Mouse (Mus musculus) G1E (cell line): ENCODE data around the gene Tmem33. TPM values are rescaled to one million over a fixed set of nuclear protein-coding genes. Genes with fewer than 3 reads are reported as not detected.

ENCODE experiments used
- ATAC-seq: 2 replicates; pipeline ENCODE4 v1.8.0; 2016; ENCODE audit warnings: mild to moderate bottlenecking; ENCODE audit not compliant: insufficient number of reproducible peaks, poor library complexity, low FRiP score, severe bottlenecking; ENCODE audit errors: extremely low read depth
- DNase-seq: peaks from one replicate; pipeline ENCODE4 v3.0.0; 2012; ENCODE audit warnings: low spot score
- H3K27me3 ChIP-seq: 2 replicates; pipeline ENCODE4 v1.6.1; 2012; ENCODE audit warnings: mild to moderate bottlenecking, low read length, inconsistent platforms; ENCODE audit not compliant: insufficient read depth
- H3K36me3 ChIP-seq: replicated peaks from 2 replicates; pipeline ENCODE3; 2012; ENCODE audit warnings: mild to moderate bottlenecking, inconsistent platforms
- H3K4me1 ChIP-seq: 2 replicates; pipeline ENCODE4 v1.6.1; 2012; ENCODE audit warnings: low read depth, low read length, inconsistent platforms, mixed read lengths; ENCODE audit not compliant: insufficient read depth
- H3K4me3 ChIP-seq: 2 replicates; pipeline ENCODE4 v1.5.1; 2012; ENCODE audit warnings: low read depth, mild to moderate bottlenecking, inconsistent platforms, low read length, moderate library complexity, mixed read lengths
- H3K9me3 ChIP-seq: replicated peaks from 2 replicates; pipeline ENCODE4 v1.6.1; 2012; ENCODE audit warnings: inconsistent platforms
- CTCF ChIP-seq: IDR thresholded peaks from 2 replicates; pipeline ENCODE4 v1.5.1; 2012; ENCODE audit warnings: low read depth, low read length, inconsistent platforms, mixed read lengths
- GATA1 ChIP-seq: IDR thresholded peaks from 2 replicates; pipeline ENCODE4 v1.6.1; 2012; ENCODE audit warnings: borderline replicate concordance, low read length, inconsistent platforms, mixed read lengths
- GATA2 ChIP-seq: IDR thresholded peaks from 2 replicates; pipeline ENCODE4 v1.6.1; 2012; ENCODE audit warnings: low read depth, low read length, inconsistent platforms, borderline replicate concordance
- POLR2AphosphoS5 ChIP-seq: IDR thresholded peaks from 2 replicates; pipeline ENCODE4 v1.6.1; 2012; ENCODE audit warnings: low read depth, low read length, inconsistent platforms; ENCODE audit not compliant: insufficient replicate concordance
- TAL1 ChIP-seq: conservative IDR thresholded peaks from 2 replicates; pipeline ENCODE4 v1.6.1; 2012; ENCODE audit warnings: low read depth, low read length, inconsistent platforms, mixed read lengths
- polyA plus RNA-seq: library from polyadenylated mRNA; stranded (reverse); fragments of >175 nt; gene quantifications from 2 replicates; pipeline ENCODE4 v1.2.3, GENCODE M21; 2012
- total RNA-seq, 2 experiments: library from RNA; stranded (forward) in 1 of 2; stranded (reverse) in 1 of 2; fragments of 200-1000 nt in 1 of 2; fragments of >200 nt in 1 of 2; fragmentation: Nextera tagmentation in 1 of 2; gene quantifications; 2 replicates each; pipeline ENCODE4 v1.2.3; 2014 to 2017

Tmem33 gene
- total and polyA plus RNA-seq, 3 experiments = 75.8 to 151 (median 82.3) TPM

DNA sequence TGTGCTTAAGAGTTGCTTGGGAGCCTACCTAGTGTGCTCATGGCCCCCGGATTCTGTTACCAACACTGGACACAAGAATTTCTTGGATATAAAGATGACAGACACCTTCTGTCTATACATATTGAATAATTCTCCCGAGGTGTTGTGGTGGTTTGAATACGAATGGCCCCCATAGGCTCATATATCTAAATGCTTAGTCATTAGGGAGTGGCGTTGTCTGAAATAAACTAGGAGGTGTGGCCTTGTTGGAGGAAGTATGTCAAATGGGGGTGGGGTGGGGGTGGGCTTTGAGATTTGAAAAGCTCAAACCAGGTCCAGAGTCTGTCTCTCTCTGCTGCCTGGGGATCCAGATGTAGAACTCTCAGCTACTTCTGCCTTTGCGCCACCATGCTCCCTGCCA, 17.1 kb upstream of the Tmem33 start:
- H3K4me3 ChIP-seq = no peak overlapping the region
- ATAC-seq = no peak
- DNase-seq = no peak
- peaks cover 6% of the 10 kb centered on the region; the same call in 1 of the 2 replicates for H3K27me3 ChIP-seq
- TF ChIP-seq CTCF (no peak), GATA1 (no peak), POLR2AphosphoS5 (no peak), TAL1 (no peak), GATA2 (no peak)
- H3K4me1 ChIP-seq = peaks cover 2% of the 10 kb centered on the region; the same call in 1 of the 2 replicates
- H3K9me3 ChIP-seq = no peaks in the 10 kb centered on the region
- no peaks in the 10 kb centered on the region for H3K36me3 ChIP-seq

DNA sequence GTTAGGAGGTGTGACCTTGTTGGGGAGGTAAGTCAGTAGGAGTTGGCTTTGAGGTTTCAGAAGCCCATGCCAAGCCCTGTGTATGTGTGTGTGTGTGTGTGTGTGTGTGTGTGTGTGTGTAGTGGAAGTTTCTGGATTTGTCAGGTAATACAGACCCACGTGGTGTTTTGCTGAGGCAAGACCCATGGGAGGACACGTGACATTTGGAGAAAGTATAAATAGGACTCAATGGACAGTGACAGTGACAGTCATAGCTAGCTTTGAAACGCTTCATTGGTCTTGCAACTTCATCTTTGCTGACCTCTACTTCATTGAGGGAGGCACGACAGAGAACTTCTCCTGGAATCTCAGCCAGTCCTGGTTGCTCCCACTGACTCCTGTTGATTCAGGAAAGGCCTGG, 8.1 kb upstream of the Tmem33 start:
- H3K36me3 ChIP-seq = no peaks in the 10 kb centered on the region
- no peaks in the 10 kb centered on the region for H3K9me3 ChIP-seq
- ATAC-seq (no peak), DNase-seq (no peak)
- TF ChIP-seq TAL1 (no peak), GATA1 (no peak), POLR2AphosphoS5 (no peak), CTCF (no peak), GATA2 (no peak)
- peaks cover 11% of the 10 kb centered on the region; the same call in 1 of the 2 replicates for H3K27me3 ChIP-seq
- H3K4me3 ChIP-seq = no peak overlapping the region
- H3K4me1 ChIP-seq = no peaks in the 10 kb centered on the region

DNA sequence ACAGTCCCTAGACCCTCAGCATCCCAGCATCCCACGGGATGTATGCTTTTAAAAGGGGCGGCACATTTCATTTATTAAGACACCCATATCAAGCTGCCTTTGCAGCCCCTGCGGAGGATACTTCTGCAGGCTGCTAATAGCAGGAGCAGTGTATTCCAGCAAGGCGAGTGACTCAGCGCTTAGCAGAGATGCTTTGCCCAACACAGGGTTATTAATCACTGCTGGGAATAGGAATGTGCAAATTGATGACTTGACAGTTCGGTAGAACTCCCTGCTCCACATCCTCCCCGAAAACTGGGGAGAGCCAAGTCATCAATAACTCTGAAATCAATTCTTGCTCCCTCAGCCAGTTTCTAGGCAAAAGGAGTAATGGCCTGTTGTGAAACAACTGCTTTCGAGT, 4.7 kb upstream of the Tmem33 start:
- Histone ChIP-seq H3K9me3 (no peaks in the 10 kb centered on the region), H3K4me3 (no peak overlapping the region), H3K36me3 (no peaks in the 10 kb centered on the region), H3K4me1 (peaks cover 4% of the 10 kb centered on the region), H3K27me3 (peaks cover 8% of the 10 kb centered on the region; the same call in 1 of the 2 replicates)
- no peak for ATAC-seq
- no peak for DNase-seq
- TF ChIP-seq GATA1 = no peak
- TF ChIP-seq GATA2 = no peak
- TF ChIP-seq POLR2AphosphoS5 = no peak
- no peak for TF ChIP-seq TAL1
- no peak for TF ChIP-seq CTCF

DNA sequence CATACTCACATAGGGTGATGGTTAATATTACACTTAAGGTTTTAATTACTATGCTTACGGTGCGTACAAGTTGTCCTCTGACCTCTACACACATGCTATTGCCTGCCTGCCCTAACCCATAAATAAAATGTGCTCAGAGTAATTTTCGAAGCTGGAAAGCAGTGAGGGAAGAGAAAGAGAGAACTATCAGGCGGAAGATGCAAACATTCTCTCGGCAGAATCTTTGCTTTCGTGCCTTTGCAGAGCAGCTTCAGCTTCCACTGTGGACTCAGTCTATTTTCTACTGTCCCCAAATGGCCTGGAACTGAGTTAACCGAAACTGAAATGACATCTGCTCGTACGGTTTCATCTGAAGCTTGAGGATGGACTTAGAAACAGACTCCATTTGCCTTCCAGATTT, 1.9 kb upstream of the Tmem33 start:
- H3K4me1 ChIP-seq = peaks cover 12% of the 10 kb centered on the region
- TF ChIP-seq TAL1 = no peak
- TF ChIP-seq GATA1 = no peak
- no peak for TF ChIP-seq CTCF
- no peak for TF ChIP-seq GATA2
- no peak for TF ChIP-seq POLR2AphosphoS5
- 0 out of 2 replicates have a peak, but pooled peaks cover 8% of the 10 kb centered on the region for H3K27me3 ChIP-seq
- DNase-seq (no peak), ATAC-seq (no peak)
- no peaks in the 10 kb centered on the region for H3K9me3 ChIP-seq
- H3K4me3 ChIP-seq = no peak overlapping the region
- peaks cover 7% of the 10 kb centered on the region for H3K36me3 ChIP-seq

DNA sequence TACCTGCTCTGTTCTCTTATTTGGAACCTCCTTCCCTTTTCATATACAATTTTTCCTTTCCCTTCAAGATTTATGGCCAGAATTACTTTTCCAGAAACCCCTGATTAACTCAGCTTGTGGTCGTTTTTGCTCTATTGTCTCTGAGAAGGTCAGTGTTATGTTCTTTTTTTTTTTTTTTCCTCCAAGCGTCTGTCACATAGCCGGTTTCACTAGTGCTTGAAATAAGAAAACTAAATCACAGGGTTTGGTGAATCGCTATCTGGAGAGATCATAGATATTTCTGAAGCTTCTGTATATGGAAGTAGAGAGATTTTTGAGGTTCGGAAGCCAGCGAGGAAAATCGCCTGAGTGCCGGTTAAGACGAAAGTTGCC, 220 bp upstream of the Tmem33 start:
- DNase-seq (no peak), ATAC-seq (0 out of 2 replicates have a peak, but pooled peaks have one; percentile 2)
- peaks cover 23% of the 10 kb centered on the region for H3K36me3 ChIP-seq
- peak overlapping the region; percentile 83 for H3K4me3 ChIP-seq
- H3K27me3 ChIP-seq = 0 out of 2 replicates have a peak, but pooled peaks cover 5% of the 10 kb centered on the region
- peaks cover 26% of the 10 kb centered on the region for H3K4me1 ChIP-seq
- no peaks in the 10 kb centered on the region for H3K9me3 ChIP-seq
- no peak for TF ChIP-seq TAL1
- no peak for TF ChIP-seq POLR2AphosphoS5
- TF ChIP-seq CTCF = no peak
- TF ChIP-seq GATA2 = no peak
- TF ChIP-seq GATA1 = no peak

DNA sequence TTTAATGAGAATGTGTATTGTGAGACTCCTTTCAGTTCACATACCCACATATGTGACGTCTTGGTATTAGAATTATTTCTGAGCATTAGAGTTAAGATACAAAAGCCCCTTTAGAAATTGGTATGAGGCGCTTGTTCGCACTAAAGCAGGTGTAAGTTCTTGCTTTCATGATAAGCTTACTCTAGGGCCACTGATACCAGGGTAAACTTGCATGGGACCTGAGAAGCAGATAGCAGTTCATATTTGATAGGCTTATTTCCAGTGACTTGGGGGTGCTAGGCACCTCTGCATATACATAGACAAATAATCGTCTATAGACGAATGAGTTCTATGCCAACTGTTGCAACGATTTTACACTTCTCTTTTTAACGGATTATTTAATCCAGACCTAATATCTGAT, 2.6 kb downstream of the Tmem33 start:
- ATAC-seq (no peak), DNase-seq (no peak)
- TF ChIP-seq CTCF = no peak
- TF ChIP-seq GATA2 = no peak
- no peak for TF ChIP-seq GATA1
- no peak for TF ChIP-seq POLR2AphosphoS5
- no peak for TF ChIP-seq TAL1
- H3K27me3 ChIP-seq = no peaks in the 10 kb centered on the region
- H3K9me3 ChIP-seq = no peaks in the 10 kb centered on the region
- H3K4me3 ChIP-seq = no peak overlapping the region; the same call in 1 of the 2 replicates
- H3K4me1 ChIP-seq = peaks cover 49% of the 10 kb centered on the region
- peaks cover 46% of the 10 kb centered on the region for H3K36me3 ChIP-seq
